Mouse (Mus musculus) large intestine, adult 2 months (tissue): ENCODE results near the gene Nlrp4c. TPM values are rescaled to one million over a fixed set of nuclear protein-coding genes. Genes with fewer than 3 reads are reported as not detected.
"Not testable (repeated sequence)": the region's sequence is repeated elsewhere in the genome, so short reads cannot be mapped to it uniquely, and the experiment has no call there.

ENCODE experiments used
- DNase-seq: peaks from one replicate; pipeline ENCODE4 v3.0.0-alpha.2; 2012; ENCODE audit warnings: low read depth, low spot score
- WGBS: fragments of 180-500 bp; shearing (Covaris S2); methylation state at CpG from one replicate; pipeline ENCODE4 v1.1.7; 2018; 5-methylcytosine and 5-hydroxymethylcytosine counted together
- polyA plus RNA-seq: library from polyadenylated mRNA; depleted of rRNA; stranded (reverse); fragments of >200 nt; gene quantifications from 2 replicates; pipeline ENCODE4 v1.2.3, GENCODE M21; 2012; rRNA removed

Gene Nlrp4c
- not detected in 2 replicates for polyA plus RNA-seq

GRCm38 (mm10) chr7:6044861-6045260, at the start of gene Nlrp4c:
Gene Nlrp4c (plus strand): TSS chr7:6045161.
- 87% methylated on average over 11 of the region's 11 CpGs for WGBS
- DNase-seq = no peak

- WGBS = 86% methylated on average over 1 of the region's 1 CpGs
- no peak for DNase-seq
Measured at GRCm38 (mm10) chr7:6010910-6011309, 34.1 kb upstream of the Nlrp4c start, which contains the start of gene Vmn1r65. Gene Vmn1r65 (minus strand): TSS chr7:6011010.

- DNase-seq = no peak
- WGBS = 76% methylated on average over 3 of the region's 3 CpGs
Measured at GRCm38 (mm10) chr7:6119501-6119900, 74.5 kb downstream of the Nlrp4c start.

GRCm38 (mm10) chr7:6120104-6120503, 75.1 kb downstream of the Nlrp4c start:
- not testable (repeated sequence) for DNase-seq
- 80% methylated on average over 2 of the region's 2 CpGs for WGBS

GRCm38 (mm10) chr7:6121128-6121527, 76.2 kb downstream of the Nlrp4c start:
- WGBS = 11% methylated on average over 1 of the region's 1 CpGs
- DNase-seq = not testable (repeated sequence)

- peak; percentile 82 for DNase-seq
- 20% methylated on average over 7 of the region's 7 CpGs for WGBS
Measured at GRCm38 (mm10) chr7:6126690-6127448, 81.9 kb downstream of the Nlrp4c start.

- WGBS = 65% methylated on average over 4 of the region's 4 CpGs
- no peak for DNase-seq
Measured at GRCm38 (mm10) chr7:6130346-6130745, 85.4 kb downstream of the Nlrp4c start.

GRCm38 (mm10) chr7:6132646-6133045, 87.7 kb downstream of the Nlrp4c start:
- WGBS = 92% methylated on average over 30 of the region's 30 CpGs
- no peak for DNase-seq

GRCm38 (mm10) chr7:6136497-6136896, 91.5 kb downstream of the Nlrp4c start:
- no peak for DNase-seq

- whole genome bisulfite sequencing = 61% methylated on average over 3 of the region's 3 CpGs
- DNase-seq = no peak
Measured at GRCm38 (mm10) chr7:6139295-6139694, 94.3 kb downstream of the Nlrp4c start.

GRCm38 (mm10) chr7:6143991-6144531, 99.1 kb downstream of the Nlrp4c start:
- 37% methylated on average over 2 of the region's 2 CpGs for WGBS
- no peak for DNase-seq

GRCm38 (mm10) chr7:6145423-6146188, 100.6 kb downstream of the Nlrp4c start:
- 57% methylated on average over 8 of the region's 8 CpGs for WGBS
- DNase-seq = no peak

- 24% methylated on average over 7 of the region's 7 CpGs for WGBS
- DNase-seq = no peak
Measured at GRCm38 (mm10) chr7:6146194-6146981, 101.4 kb downstream of the Nlrp4c start.

GRCm38 (mm10) chr7:6146982-6147325, 102.0 kb downstream of the Nlrp4c start:
- WGBS = 7% methylated on average over 2 of the region's 2 CpGs
- DNase-seq = no peak

- no peak for DNase-seq
- WGBS = 22% methylated on average over 5 of the region's 5 CpGs
Measured at GRCm38 (mm10) chr7:6147688-6148087, 102.7 kb downstream of the Nlrp4c start.

GRCm38 (mm10) chr7:6151266-6151665, 106.3 kb downstream of the Nlrp4c start:
- no peak for DNase-seq
- 24% methylated on average over 1 of the region's 1 CpGs for WGBS

- no peak for DNase-seq
- WGBS = 28% methylated on average over 3 of the region's 3 CpGs
Measured at GRCm38 (mm10) chr7:6152036-6152435, 107.1 kb downstream of the Nlrp4c start.

- DNase-seq = no peak
- 56% methylated on average over 3 of the region's 3 CpGs for WGBS
Measured at GRCm38 (mm10) chr7:6153131-6153530, 108.2 kb downstream of the Nlrp4c start.

- DNase-seq = no peak
- 11% methylated on average over 5 of the region's 5 CpGs for WGBS
Measured at GRCm38 (mm10) chr7:6154164-6154563, 109.2 kb downstream of the Nlrp4c start.
